Mouse (Mus musculus) urinary bladder, postnatal 25 days (tissue): ENCODE measurements around the gene Trim8.

Experiments used
- DNase-seq: peaks from one replicate; pipeline ENCODE4 v3.0.0; 2022; ENCODE audit warnings: low spot score

The Trim8 gene

DNA sequence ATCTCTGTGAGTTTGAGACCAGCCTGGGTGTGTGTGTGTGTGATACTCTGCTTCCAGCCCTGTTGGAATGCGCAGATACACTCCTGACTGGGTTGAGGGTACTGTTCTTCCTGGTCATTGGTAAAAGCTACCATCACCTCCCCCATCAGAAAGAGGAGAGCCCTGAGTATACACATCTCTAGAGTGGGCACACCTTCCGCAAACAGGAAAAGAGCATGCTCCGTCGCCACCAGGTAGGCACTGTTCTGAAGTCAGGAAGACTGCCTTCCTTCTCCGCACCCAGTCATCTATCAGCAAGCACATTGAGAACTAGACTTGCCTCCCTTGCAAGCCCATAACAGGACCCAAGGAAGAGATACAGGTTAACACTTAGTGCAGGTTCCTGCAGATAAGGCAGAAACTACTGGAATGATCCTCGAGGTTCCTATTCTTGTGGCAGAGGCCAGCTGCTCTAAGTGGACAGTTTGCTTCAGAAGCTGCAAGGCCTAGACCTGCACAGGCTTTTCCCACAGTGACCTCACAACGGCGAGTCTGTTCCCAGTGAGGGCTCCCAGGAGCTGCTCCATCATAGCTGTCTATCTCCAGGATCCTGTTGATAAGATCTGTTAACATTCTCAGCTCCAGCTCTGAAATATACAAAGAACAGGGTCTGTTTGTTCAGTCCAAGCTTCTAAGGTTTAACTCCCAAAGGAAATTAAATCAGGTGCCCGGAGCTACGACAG is 20.7 kb upstream of the Trim8 start:
- DNase-seq, result no peak

DNA sequence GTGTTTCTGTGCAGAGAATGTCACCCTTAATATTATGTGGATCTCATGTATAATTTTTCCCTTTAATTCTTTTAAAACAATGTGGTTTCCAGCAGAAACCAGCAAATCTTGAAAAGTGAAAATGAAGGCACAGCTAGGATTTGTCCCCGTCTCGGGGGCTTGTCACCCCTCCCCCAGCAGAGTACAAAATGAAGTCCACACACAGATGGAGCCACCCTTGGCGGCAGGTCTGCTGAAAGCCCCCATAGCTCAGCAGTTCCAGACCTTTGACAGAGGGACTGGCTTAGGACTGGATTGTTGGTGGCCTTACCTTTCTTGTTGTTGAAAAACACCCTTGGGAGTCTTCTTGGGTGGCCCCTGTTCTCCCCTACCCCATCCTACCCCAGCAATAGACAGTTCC is 20.1 kb upstream of the Trim8 start:
- no peak for DNase-seq

DNA sequence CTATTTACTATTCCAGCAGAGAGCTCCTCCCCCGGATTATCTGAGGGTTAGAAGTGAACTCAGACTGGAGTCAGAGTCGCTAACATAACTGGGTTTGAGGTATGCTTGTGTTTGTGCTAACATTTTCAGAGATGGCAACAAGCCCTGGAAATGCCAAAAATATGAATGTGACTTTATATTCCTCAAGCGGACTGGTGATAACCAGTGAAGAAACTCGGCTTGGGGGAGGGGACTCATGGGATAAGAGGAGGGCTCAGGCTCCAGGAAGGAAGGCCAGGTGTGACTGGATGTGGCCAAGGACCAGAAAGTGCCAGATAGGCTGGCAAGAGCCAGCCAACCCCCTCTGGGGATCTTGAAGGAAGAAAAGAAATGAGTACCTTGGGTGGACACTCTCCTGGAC is 19.7 kb upstream of the Trim8 start:
- DNase-seq, result no peak

DNA sequence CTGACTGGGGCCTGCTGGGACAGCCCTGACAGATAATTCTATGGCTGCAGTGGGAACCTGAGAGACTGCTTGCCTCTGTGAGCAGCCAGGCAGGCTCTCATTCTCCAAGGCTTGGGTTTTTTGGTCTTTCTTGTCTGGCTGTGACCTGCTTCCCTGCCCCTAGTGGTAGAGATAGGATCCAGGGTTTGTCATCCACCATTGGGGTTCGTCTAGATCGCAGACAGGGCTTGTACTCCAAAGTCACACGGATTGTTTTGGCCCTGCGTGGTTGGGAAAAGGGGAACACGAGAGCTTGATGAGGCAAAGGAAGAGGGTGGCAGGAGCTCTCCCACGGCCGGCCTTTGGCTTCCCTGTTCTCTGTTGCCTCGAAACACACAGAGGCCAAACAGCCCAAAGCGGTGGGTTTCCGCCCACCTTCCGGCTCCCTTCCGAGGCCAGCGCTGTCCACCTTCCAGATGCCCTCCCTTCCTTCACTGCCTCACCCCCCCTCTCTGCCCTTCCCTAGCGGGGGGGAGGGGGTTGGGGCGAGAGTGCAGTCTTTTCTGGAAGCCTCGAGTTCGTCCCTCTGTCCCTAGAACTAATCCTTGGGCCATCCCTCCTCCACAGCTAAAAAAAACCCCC is 18.5 kb upstream of the Trim8 start:
- no peak for DNase-seq

DNA sequence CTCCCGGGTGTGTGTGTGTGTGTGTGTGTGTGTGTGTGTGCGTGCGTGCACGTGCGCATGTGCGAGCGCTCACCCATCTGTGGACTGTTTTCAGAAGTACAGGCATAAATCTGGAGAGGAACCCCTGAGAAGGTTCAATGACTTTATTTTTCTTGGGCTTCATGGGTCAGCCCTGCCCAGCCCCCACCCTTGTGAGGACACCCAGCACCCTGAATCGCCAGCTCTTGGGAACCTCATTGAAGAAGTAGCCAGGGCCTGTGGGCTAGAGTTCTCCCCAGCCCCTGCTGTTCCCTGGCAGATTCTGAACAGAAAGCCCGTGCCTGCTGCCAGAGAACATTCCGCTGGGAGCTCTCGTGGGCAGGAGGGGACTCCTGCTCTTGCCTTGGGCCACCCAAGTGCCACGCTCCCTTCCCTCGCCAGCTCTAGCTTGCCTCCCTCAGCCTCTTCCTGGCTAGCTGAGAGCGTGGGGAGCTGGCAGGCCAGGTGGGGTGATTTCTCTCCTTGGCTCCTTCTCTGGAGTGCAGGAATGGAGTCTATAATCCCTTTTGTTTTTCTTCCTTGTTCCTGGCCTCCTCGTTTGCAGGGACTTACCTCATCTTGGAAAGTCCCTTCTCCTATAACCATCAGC is 17.7 kb upstream of the Trim8 start:
- no peak for DNase-seq

DNA sequence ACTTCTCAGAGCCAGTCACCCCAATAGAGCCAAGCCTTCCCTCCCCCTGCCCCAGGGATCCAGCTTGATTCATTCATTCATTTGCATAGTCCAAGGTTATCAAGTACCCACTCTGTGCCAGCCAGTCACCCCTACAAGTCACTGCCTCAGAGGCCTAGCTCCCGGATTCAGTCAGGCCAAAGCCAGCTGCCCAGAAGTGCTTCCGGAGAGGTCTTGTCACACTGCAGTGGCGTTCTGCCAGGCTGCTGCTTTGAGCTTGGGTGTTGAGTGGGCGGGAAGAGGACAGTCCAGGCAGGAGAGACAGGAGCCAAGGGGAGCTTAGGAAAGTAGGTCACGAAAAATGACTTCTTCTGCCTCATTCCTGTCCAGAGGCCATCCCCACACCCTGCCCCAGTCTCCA is 17.0 kb upstream of the Trim8 start:
- DNase-seq, result peak; percentile 54

DNA sequence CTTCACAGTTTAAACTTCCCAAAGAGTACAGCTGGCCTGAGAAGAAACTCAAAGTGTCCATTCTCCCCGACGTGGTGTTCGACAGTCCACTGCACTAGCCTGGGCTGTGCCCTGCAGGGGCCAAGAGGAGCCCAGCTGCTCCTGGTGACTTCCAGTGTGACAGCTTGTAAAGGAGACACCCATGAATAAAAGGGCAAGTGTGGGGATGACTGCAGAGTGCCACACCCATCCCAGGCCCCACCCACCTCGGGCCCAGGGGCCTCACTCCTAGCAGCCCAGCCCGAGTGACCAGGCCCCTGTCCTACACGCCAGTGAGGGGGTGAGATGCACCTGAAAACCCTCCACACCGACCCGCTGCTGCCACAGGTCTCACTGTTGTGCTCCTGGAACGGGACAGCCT is 15.7 kb upstream of the Trim8 start:
- no peak for DNase-seq

DNA sequence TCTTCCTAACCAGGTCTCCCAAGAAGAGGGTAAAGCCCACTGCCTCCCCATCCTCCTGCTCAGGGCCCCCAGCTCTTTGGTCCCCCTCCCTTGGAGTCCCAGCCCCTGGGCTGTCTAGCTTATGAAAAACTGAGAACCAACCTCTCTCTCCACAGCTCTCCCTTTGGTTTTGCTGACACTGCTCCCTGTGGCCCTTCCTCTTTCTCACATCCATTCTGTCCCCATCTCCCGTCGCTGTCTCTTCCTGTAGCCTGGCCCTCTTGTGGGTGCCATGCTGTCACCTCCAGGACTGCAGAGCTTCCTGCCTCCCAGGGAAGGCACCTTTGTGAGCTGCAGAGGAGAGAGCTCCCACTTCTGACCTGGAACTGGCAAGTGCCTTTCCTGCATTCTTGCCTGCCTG is 14.8 kb upstream of the Trim8 start:
- no peak for DNase-seq

DNA sequence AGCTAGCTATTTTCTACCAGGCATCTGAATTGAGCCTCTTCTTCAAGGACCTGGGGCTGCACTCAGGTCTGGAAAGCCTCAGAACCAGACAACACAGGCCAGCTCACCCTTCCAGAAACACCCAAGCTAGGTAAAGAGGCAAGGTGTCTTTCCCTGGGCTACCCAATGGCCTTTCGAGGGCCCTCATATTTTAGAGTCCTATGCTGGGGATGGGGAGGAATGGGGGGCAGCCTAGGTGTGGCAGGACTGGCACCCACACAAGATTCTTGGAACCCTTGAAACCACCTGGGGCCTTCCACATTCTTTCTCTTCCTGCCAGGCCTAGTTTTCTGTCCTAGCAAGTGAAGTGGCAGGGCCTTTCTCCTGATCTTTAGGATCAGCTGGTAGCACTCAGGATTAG is 12.1 kb upstream of the Trim8 start:
- no peak for DNase-seq

DNA sequence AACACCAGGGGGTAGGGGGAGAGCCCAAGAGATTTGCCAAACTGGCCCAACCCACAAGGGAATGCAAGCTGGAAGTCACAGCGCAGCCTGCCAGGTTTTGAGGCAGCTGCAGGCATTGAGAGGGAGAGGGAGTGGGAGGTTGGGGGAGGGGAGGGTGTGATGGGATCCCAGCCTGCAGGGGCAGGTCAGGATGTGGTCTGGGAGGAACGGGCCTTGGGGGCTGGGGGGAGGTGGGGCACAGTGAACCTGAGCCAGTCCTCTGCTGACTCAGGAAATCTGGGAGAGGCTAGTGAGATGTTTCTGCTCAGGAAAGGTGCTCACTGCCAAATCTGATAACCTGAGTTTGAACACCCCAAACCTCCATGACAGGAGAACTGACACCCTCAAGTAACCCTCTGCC is 10.9 kb upstream of the Trim8 start:
- DNase-seq, result no peak

DNA sequence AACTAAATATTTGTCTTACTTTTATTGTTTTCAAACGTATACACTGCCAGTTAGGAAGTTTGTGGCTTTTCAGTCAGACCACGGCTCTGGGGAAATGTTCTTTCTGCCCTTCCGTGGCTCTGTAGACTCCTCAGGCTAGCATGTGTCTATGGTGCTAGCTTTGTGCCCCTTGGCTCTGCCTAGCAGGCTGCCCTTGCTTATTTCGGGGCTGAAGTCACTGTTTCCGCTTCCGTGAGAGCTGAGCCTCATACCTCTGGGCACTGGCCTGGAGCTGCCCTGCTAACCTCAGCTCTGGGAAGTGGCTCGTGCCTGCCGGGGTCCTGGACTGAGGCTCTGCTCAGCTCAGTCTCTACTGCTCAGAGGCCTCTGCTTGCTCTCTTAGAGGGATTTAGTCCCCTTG is 6.4 kb upstream of the Trim8 start:
- no peak for DNase-seq

DNA sequence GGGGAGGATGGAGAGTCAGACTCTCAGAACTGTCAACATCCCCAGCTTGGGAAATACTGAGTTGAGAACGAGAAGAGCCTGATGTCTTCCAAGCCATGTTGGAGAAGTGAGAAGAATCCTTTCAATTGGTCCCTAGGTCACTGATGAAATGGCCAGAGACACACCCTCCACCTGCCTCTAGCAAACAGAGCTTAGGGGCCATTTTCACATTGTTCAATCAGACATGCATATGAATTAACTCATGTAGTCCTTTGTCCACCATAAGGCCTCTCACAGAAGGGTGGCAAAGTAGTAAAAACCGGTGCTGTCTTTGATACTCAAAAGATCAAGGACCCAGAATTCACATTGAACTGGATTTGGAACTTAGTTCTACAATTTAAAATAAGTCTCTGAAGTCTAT is 4.3 kb upstream of the Trim8 start:
- no peak for DNase-seq

DNA sequence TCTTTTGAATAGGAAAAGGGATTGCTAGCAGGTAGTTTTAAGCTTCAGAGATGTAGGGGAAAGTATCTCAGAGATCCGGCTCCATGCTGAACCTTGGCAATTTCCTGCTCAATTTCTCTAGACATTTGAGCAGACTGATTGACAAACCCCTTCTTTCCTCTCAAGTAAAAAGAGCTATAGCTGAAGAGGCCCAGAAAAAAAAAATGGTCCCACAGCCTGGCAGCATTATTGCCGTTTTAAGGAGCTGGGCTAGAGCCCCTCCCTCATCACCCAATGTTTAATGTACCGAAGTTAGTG is 2.0 kb upstream of the Trim8 start:
- DNase-seq, result no peak

DNA sequence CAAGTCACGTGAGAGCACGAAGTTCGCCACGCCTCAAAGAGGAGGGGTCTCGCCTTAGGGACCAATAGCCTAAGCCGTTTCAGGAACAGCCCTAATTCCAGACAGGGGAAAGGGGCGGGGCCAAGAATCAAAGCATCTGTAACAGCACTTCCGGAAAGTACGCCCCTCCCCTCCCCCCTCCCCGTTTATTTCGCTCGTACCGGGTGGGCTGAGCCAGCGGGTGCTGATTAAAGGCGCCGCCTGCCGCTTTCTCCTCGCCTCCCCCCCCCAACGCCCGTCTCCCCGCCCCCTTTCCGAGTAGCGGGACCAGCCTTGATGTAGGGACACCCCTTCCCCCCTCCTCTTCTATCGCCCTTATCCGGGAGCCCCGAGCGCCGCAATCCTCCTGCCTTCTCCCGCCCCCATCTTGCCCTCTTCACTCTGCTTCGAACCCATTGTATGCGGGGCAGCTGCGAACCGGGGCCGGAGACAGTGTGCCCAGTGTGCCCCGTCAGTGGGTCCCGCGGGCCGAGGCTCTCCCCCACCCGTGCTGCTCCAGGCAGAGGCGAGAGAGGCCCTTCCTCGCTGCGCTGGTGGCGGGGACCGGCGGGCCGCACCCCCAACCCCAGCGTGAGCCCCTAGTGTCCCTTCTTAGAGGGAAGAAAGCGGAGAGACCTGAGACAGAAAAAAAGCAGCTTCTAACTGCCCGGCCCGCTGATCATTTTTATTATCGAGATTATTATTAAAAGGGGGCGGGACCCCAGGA is 1.5 kb upstream of the Trim8 start:
- peak; percentile 91 for DNase-seq

DNA sequence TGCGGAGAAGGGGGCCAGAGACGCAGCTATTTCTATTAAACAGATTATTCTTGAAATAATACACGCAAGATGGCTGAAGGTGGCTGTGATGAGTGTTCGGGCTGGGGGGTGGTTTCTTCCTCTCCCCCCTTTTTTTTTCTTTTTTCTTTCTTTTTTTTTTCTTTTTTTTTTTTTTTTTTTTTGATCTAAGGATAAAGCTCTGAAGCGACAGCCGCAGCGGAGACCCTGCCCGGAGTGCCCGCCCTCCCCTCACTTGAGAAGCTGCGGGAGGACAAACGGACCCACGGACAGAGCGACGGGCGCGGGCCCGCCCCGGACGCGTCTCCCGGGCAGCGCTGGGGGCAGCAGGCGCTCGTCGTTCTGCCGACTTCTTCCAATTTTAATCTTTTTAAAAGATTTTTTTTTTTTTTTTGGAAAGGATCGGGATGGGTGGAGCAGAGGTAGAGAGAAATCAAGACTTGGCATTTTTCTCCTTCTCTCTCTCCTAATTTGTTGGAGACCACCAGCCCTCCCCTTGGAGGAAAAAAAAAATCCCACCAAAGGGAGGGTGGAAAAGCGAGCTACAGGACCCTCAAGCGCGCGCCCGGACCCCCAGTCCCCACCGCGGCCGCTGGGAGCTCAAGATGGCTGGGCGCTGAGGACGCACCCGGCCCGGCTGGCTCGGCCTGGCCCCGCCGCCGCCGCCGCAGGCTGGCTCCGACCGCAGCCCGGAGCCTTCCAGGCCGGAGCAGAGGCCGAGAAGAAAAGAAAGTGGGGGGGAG is 741 bp upstream of the Trim8 start:
- no peak for DNase-seq

DNA sequence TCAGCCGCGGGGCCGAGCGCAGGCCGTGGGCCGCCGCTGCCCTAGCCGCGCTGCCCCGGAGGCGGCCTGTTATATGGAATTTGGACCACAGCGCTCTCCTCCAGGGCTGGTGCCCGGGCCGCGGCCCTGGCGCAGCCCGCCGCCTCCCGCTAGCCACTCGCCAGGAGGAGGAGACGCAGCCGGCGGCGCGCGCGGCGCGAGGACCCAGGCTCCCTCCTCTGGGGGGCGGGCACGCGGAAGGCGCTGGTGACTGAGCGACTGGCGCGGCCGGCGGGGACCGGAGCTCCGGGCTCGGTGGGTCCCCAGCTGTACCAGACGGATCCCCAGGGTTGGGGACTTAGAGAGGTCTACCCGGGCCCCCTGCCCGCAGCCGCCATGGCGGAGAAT is 560 bp downstream of the Trim8 start:
- DNase-seq, result peak; percentile 72

DNA sequence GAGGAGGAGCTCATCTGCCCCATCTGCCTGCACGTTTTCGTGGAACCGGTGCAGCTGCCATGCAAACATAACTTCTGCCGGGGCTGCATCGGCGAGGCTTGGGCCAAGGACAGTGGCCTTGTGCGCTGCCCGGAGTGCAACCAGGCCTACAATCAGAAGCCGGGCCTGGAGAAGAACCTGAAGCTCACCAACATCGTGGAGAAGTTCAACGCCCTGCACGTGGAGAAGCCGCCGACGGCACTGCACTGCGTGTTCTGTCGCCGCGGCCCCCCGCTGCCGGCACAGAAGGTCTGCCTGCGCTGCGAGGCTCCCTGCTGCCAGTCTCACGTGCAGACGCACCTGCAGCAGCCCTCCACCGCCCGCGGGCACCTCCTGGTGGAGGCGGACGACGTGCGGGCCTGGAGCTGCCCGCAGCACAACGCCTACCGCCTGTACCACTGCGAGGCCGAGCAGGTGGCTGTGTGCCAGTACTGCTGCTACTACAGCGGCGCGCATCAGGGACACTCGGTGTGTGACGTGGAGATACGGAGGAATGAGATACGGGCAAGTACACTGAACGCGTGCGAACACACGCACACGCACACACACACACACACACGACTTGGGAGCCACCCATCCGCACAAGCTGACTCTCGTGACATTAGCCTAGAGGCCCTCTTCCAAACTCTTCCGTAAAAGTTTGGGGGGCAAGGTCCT is 1.1 kb downstream of the Trim8 start:
- DNase-seq, result peak; percentile 74

DNA sequence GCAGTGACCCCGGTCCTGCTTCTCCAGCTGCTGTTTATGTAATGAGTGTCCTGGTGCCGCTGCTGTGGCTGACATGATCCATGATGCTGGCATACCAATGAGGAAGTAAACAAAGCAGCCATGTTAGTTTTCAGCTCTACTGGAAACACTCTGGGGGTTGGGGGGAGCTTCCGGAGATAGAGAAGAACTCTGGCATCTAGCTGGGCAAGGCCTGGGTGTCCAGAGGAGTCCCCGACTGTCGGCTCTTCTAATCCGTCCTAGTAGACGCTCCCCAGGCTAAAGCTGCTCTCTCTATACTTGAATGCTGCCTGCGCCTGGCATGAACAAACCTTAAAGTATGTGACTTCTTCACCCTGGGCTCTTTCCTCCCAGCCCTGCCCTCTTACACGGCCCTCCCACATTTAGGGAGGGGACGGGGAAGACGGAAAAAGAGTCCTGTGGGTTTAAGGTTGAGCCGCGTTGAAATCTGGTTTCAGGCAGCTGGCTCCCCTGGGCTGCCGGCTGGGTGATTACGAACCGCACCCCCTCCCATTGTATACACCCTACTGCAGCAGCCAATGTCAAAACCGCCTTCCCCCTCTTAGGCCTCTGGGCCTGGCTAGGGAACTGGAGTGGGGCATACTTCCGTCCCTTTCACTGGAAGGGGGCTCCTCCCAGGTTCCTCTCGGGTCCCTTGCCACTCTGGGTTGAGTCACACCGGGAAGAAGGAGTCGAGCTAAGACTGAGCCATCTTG is 2.0 kb downstream of the Trim8 start:
- DNase-seq, result peak; percentile 60

DNA sequence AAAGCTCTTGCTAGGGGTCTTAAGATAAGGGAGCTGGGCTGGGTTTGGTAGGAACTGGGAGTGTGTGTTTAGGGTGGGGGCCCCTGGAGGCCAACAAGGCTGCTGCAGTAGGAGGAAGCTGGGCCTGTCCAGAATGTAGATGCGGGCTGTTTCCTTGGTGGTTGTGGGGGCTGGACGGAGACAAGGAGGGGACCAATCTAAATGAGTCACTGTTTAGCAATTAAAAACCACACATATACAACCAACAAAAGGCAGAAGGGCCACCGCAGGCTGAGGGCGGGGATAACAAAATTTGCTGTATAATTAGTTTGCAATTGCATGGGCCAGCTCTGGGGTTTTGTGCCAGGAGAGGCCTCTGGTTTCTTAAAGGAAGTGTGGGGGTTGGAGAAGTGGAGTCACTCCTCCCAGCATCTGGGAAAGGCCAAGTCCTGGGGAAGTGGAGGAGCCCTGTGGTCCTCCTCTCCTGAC is 2.6 kb downstream of the Trim8 start:
- DNase-seq, result peak; percentile 50

DNA sequence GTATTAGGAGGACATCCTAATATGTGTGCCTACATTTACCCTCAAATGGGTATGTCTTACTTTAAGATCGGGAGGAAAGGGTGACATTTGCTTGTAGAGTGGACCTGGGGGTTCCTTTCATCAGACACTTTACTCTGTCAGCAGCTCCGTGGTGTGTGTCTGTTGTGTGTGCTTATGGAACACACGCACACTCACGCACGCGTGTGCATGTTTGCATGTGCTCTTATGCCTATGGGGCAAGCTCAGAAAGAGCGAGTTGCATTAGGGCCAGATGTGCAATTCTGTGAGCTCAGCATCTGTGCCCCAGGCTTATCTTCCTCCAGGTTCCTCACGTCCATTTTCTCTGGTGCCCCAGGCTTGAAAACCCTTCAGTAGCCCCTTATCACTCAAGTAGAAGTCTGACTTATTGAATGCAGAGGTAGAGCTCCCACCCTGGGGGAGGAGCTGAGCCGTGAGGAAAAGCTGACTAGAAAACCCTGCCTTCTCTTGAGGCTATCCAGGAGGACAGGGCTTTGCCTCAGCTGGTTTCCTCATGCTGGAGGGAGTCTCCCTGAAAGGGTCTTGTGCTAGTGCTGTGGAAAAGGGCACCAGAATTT is 3.4 kb downstream of the Trim8 start:
- DNase-seq, result no peak
